In genomic region chr3:65884571-65885011, GRCm38 (mm10) we compare ENCODE assay signal across 14 mouse cellular contexts.
DNase-seq lines count a peak whose midpoint lies in the region; ATAC-seq and TF ChIP-seq lines count a peak whose summit lies in the region.
"Had no signal": no experiment of that assay in that cellular context is flagged by ENCODE, and none has a peak within 500 bp of the region (broad histone marks: within the 10 kb centered on the region; RNA-seq: fewer than 3 reads in every experiment).

No protein-coding gene starts in this region.

- intact Hi-C loops in heart, adult 2 months (cut with DNase I), result no loop called here

- ATAC-seq in frontal cortex, adult (ENCODE audit: low TSS enrichment), result peak; percentile 93
- ATAC-seq in stomach, postnatal 0 days (ENCODE audit: low FRiP score, low TSS enrichment), result 0 out of 2 replicates have a peak, but pooled peaks have one; percentile 51

- TF ChIP-seq POLR2A in lung, adult 2 months (IDR thresholded peaks at IDR 0.05; ENCODE audit: borderline replicate concordance, extremely low read depth, low read depth, low read length), result no peak
- no peak for TF ChIP-seq POLR2A in heart, adult 2 months (IDR thresholded peaks at IDR 0.05; ENCODE audit: insufficient read depth, low read depth, low read length)

- no peaks in the 10 kb centered on the region for H3K79me2 ChIP-seq in heart, adult 2 months (replicated peaks; ENCODE audit: control insufficient read depth, insufficient read depth, low read length)

- WGBS in lung, adult 2 months, result 52% methylated on average over 10 of the region's 10 CpGs
- 67% methylated on average over 10 of the region's 10 CpGs for WGBS in stomach, postnatal 0 days
- WGBS in heart, adult 2 months, result 51% methylated on average over 10 of the region's 10 CpGs

- no peaks in the 10 kb centered on the region for H3K9me3 ChIP-seq in stomach, postnatal 0 days (ENCODE audit: control insufficient read depth, low read length)
- H3K9me3 ChIP-seq: heart, embryonic 12.5 days; liver, embryonic 15.5 days had no signal

- no peaks in the 10 kb centered on the region for H3K4me1 ChIP-seq in lung, adult 2 months (ENCODE audit: control insufficient read depth, insufficient read depth, low read length)
- H3K4me1 ChIP-seq in stomach, postnatal 0 days (replicated peaks; ENCODE audit: control insufficient read depth, insufficient read depth), result no peaks in the 10 kb centered on the region
- peaks cover 2% of the 10 kb centered on the region for H3K4me1 ChIP-seq in heart, adult 2 months (ENCODE audit: control insufficient read depth, insufficient read depth, low read length)
- H3K4me1 ChIP-seq: liver, embryonic 15.5 days had no signal

- TF ChIP-seq EP300 in stomach, postnatal 0 days (optimal IDR thresholded peaks at IDR 0.05), result no peak
- TF ChIP-seq EP300 in heart, adult 2 months (IDR thresholded peaks at IDR 0.05; ENCODE audit: insufficient read depth, low read depth, low read length), result no peak

- TF ChIP-seq CTCF in lung, adult 2 months (IDR thresholded peaks at IDR 0.05; ENCODE audit: insufficient read depth, low read length), result no peak
- TF ChIP-seq CTCF in stomach, postnatal 0 days (IDR thresholded peaks at IDR 0.05; ENCODE audit: low read depth), result no peak
- no peak for TF ChIP-seq CTCF in heart, adult 2 months (IDR thresholded peaks at IDR 0.05)

- H3K27ac ChIP-seq in stomach, postnatal 0 days (replicated peaks), result no peak overlapping the region
- no peak overlapping the region for H3K27ac ChIP-seq in heart, adult 2 months
- H3K27ac ChIP-seq: hindbrain, embryonic 14.5 days; kidney, postnatal 0 days; liver, embryonic 15.5 days had no signal

- H3K4me3 ChIP-seq in lung, adult 2 months (replicated peaks; ENCODE audit: extremely low read depth, low read depth, low read length), result no peak overlapping the region
- no peak overlapping the region for H3K4me3 ChIP-seq in stomach, postnatal 0 days (ENCODE audit: low read depth, low read length)
- H3K4me3 ChIP-seq in heart, adult 2 months, result no peak overlapping the region
- H3K4me3 ChIP-seq: erythroblast, embryonic 14.5 days; heart, embryonic 12.5 days; liver, embryonic 15.5 days had no signal

- no peaks in the 10 kb centered on the region for H3K36me3 ChIP-seq in stomach, postnatal 0 days (ENCODE audit: control insufficient read depth, insufficient read depth, low read length)
- H3K36me3 ChIP-seq in heart, adult 2 months (ENCODE audit: control insufficient read depth, insufficient read depth, low read length), result no peaks in the 10 kb centered on the region
- H3K36me3 ChIP-seq: heart, embryonic 12.5 days; liver, embryonic 15.5 days had no signal

- peak; percentile 39 for DNase-seq in ovary, adult 18-20 months (ENCODE audit: low spot score)
- DNase-seq in ovary, postnatal 36 days (ENCODE audit: low spot score), result no peak
- peak; percentile 45 for DNase-seq in lung, adult 2 months
- peak; percentile 17 for DNase-seq in stomach, postnatal 0 days (ENCODE audit: low spot score)
- DNase-seq in heart, adult 9 months (ENCODE audit: low spot score in 2 of 2), result no peak
- no peak for DNase-seq in heart, adult 2 months
- DNase-seq in liver, result no peak
- DNase-seq: thymus, adult 18-20 months had no signal

- no peak overlapping the region for H3K9ac ChIP-seq in stomach, postnatal 0 days (ENCODE audit: low read length)
- no peak overlapping the region for H3K9ac ChIP-seq in heart, adult 2 months (ENCODE audit: low read depth, low read length)
- H3K9ac ChIP-seq: heart, embryonic 12.5 days; hindbrain, embryonic 14.5 days; liver, embryonic 15.5 days had no signal

- H3K27me3 ChIP-seq in stomach, postnatal 0 days (ENCODE audit: control insufficient read depth, insufficient read depth, low read length), result no peaks in the 10 kb centered on the region
- H3K27me3 ChIP-seq in heart, adult 2 months (ENCODE audit: control insufficient read depth, insufficient read depth, low read length), result no peaks in the 10 kb centered on the region
- H3K27me3 ChIP-seq: heart, embryonic 12.5 days; liver, embryonic 15.5 days had no signal

- no peak overlapping the region for H3K4me2 ChIP-seq in stomach, postnatal 0 days (replicated peaks; ENCODE audit: low read depth)
- H3K4me2 ChIP-seq: heart, embryonic 12.5 days; hindbrain, embryonic 14.5 days; liver, embryonic 15.5 days had no signal

Comparison
In these comparisons a context has a peak if more than half of its experiments do, and no peak if none do; other contexts are left out.
1. DNase-seq: peak in ovary, adult 18-20 months (single experiment), lung, adult 2 months (single experiment) and stomach, postnatal 0 days (single experiment); none in ovary, postnatal 36 days (single experiment), heart, adult 9 months (0 of 2), heart, adult 2 months (0 of 2) and liver (single experiment).